ENCODE assay signal across 12 mouse cellular contexts in the genomic region with DNA sequence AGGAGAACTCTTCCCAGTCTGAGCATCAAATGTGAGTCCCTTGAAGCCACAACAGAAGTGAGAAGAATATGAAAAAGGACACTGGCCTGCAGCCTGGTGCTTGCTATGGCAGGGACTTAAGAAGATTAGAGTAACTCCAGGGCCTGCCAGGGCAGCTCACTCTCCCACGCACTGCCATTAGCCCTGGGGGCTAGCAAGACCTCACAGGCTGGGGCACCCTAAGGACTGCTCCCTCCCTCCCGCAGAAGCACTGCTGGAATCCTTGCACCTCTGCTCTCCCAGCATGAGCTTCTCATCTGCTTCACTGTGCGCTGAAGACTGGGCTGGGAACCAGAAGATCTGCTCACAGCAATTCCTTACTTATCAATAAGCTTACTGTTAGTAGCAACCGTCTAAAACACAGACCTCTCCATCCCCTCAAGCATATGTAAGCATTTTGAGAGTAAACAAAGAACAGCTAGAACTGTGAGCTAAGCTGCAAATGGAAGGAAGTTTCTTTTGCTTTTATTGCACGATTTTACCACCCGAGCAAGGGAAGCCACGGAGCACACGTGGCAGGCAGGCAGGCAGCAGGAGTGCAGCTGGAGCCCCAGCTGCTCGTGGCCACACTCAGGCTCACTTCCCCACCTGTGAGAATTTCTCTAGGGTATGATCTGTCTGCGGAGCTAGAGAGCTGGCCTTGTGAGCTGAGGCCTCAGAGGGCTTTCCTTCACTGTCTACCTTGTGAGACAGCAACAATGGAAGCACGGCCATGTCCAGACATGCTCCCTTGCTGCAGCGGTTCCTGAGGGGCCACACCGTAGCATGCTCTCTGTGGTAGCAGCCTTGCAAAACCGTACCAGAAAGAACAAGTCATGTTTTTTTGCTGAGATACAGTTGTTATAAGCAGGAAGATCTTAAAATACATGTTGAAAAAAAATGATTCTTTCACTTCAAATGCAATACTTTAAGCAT.
DNase-seq lines count a peak whose midpoint lies in the region; ATAC-seq and TF ChIP-seq lines count a peak whose summit lies in the region.
"Had no signal": no experiment of that assay in that cellular context is flagged by ENCODE, and none has a peak within 500 bp of the region (broad histone marks: within the 10 kb centered on the region; RNA-seq: fewer than 3 reads in every experiment).

No protein-coding gene starts in this region.

- 67% methylated on average over 14 of the region's 14 CpGs for WGBS in heart, postnatal 0 days
- 65% methylated on average over 14 of the region's 14 CpGs for WGBS in heart, adult 2 months
- WGBS in embryonic facial prominence, embryonic 12.5 days = 54% methylated on average over 14 of the region's 14 CpGs
- 84% methylated on average over 14 of the region's 14 CpGs for WGBS in liver, embryonic 11.5 days

- TF ChIP-seq POLR2A in heart, adult 2 months (IDR thresholded peaks at IDR 0.05; ENCODE audit: insufficient read depth, low read depth, low read length) = no peak

- no peak overlapping the region for H3K4me3 ChIP-seq in heart, postnatal 0 days (ENCODE audit: low read depth, low read length)
- H3K4me3 ChIP-seq in heart, adult 2 months = no peak overlapping the region
- no peak overlapping the region for H3K4me3 ChIP-seq in embryonic facial prominence, embryonic 12.5 days
- H3K4me3 ChIP-seq in liver, embryonic 11.5 days (ENCODE audit: low read depth, low read length) = no peak overlapping the region
- H3K4me3 ChIP-seq: liver, embryonic 15.5 days; neural tube, embryonic 12.5 days had no signal

- no peak overlapping the region for H3K4me2 ChIP-seq in heart, postnatal 0 days (ENCODE audit: low read depth, low read length)
- H3K4me2 ChIP-seq in embryonic facial prominence, embryonic 12.5 days (replicated peaks) = no peak overlapping the region
- no peak overlapping the region for H3K4me2 ChIP-seq in liver, embryonic 11.5 days
- H3K4me2 ChIP-seq: liver, embryonic 15.5 days; neural tube, embryonic 12.5 days had no signal

- no peak overlapping the region for H3K9ac ChIP-seq in heart, postnatal 0 days (replicated peaks; ENCODE audit: low read depth, low read length)
- no peak overlapping the region for H3K9ac ChIP-seq in heart, adult 2 months (ENCODE audit: low read depth, low read length)
- H3K9ac ChIP-seq in embryonic facial prominence, embryonic 12.5 days = no peak overlapping the region
- H3K9ac ChIP-seq in liver, embryonic 11.5 days (ENCODE audit: low read depth, low read length) = no peak overlapping the region
- H3K9ac ChIP-seq: liver, embryonic 15.5 days; neural tube, embryonic 12.5 days had no signal

- H3K27ac ChIP-seq in heart, postnatal 0 days (ENCODE audit: low read depth) = peak overlapping the region; percentile 1; the same call in 1 of the 2 replicates
- no peak overlapping the region for H3K27ac ChIP-seq in heart, adult 2 months
- peak overlapping the region; percentile 57; the same call in 1 of the 2 replicates for H3K27ac ChIP-seq in embryonic facial prominence, embryonic 12.5 days
- no peak overlapping the region for H3K27ac ChIP-seq in liver, embryonic 11.5 days (ENCODE audit: low read depth, low read length)
- H3K27ac ChIP-seq: liver, embryonic 15.5 days; neural tube, embryonic 12.5 days had no signal

- no peak for TF ChIP-seq EP300 in heart, postnatal 0 days (IDR thresholded peaks at IDR 0.05; ENCODE audit: low read depth)
- TF ChIP-seq EP300 in heart, adult 2 months (IDR thresholded peaks at IDR 0.05; ENCODE audit: insufficient read depth, low read depth, low read length) = no peak

- H3K9me3 ChIP-seq in heart, postnatal 0 days (replicated peaks; ENCODE audit: control insufficient read depth, low read length) = no peaks in the 10 kb centered on the region
- H3K9me3 ChIP-seq in embryonic facial prominence, embryonic 12.5 days = no peaks in the 10 kb centered on the region
- no peaks in the 10 kb centered on the region for H3K9me3 ChIP-seq in liver, embryonic 11.5 days (ENCODE audit: control insufficient read depth, low read length)
- H3K9me3 ChIP-seq: liver, embryonic 15.5 days; neural tube, embryonic 12.5 days had no signal

- H3K79me2 ChIP-seq in heart, adult 2 months (replicated peaks; ENCODE audit: control insufficient read depth, insufficient read depth, low read length) = no peaks in the 10 kb centered on the region

- intact Hi-C loops in heart, adult 2 months (cut with DNase I) = no loop called here
- intact Hi-C loops in left cerebral cortex, postnatal 10 days (cut with DNase I) = no loop called here

- no peaks in the 10 kb centered on the region for H3K4me1 ChIP-seq in heart, postnatal 0 days (ENCODE audit: control insufficient read depth, insufficient read depth)
- no peaks in the 10 kb centered on the region for H3K4me1 ChIP-seq in heart, adult 2 months (ENCODE audit: control insufficient read depth, insufficient read depth, low read length)
- H3K4me1 ChIP-seq in embryonic facial prominence, embryonic 12.5 days = peaks cover 8% of the 10 kb centered on the region; the same call in 1 of the 2 replicates
- H3K4me1 ChIP-seq in liver, embryonic 11.5 days (replicated peaks; ENCODE audit: control insufficient read depth, insufficient read depth, low read length) = no peaks in the 10 kb centered on the region
- H3K4me1 ChIP-seq: neural tube, embryonic 12.5 days had no signal

- TF ChIP-seq CTCF in heart, postnatal 0 days (IDR thresholded peaks at IDR 0.05; ENCODE audit: low read depth) = no peak
- TF ChIP-seq CTCF in heart, adult 2 months (IDR thresholded peaks at IDR 0.05) = no peak

- no peaks in the 10 kb centered on the region for H3K27me3 ChIP-seq in heart, postnatal 0 days (ENCODE audit: control insufficient read depth, insufficient read depth, low read length)
- no peaks in the 10 kb centered on the region for H3K27me3 ChIP-seq in heart, adult 2 months (ENCODE audit: control insufficient read depth, insufficient read depth, low read length)
- H3K27me3 ChIP-seq in embryonic facial prominence, embryonic 12.5 days = no peaks in the 10 kb centered on the region
- no peaks in the 10 kb centered on the region for H3K27me3 ChIP-seq in liver, embryonic 11.5 days (replicated peaks; ENCODE audit: control insufficient read depth, insufficient read depth, low read length)
- H3K27me3 ChIP-seq: liver, embryonic 15.5 days; neural tube, embryonic 12.5 days had no signal

- no peak for DNase-seq in heart, postnatal 0 days (ENCODE audit: low spot score)
- no peak for DNase-seq in heart, adult 2 months
- peak; percentile 22 for DNase-seq in telencephalon, adult 2 months (ENCODE audit: low read depth, low spot score)
- no peak for DNase-seq in liver, embryonic 11.5 days (ENCODE audit: low spot score)
- DNase-seq in left cerebral cortex, postnatal 10 days (ENCODE audit: extremely low spot score in 1 of 2, low spot score in 2 of 2) = no peak
- DNase-seq in urinary bladder, postnatal 14 days (ENCODE audit: low spot score) = no peak
- DNase-seq: adrenal gland, postnatal 36 days; kidney, adult 18-20 months had no signal

- no peak for ATAC-seq in heart, postnatal 0 days (ENCODE audit: insufficient read depth, low read depth)
- no peak for ATAC-seq in embryonic facial prominence, embryonic 12.5 days (ENCODE audit: insufficient number of reproducible peaks, insufficient read depth, low FRiP score, low TSS enrichment)
- 0 out of 2 replicates have a peak, but pooled peaks have one; percentile 10 for ATAC-seq in megakaryocyte progenitor cell, adult 5-6 weeks (replicated peaks; ENCODE audit: poor library complexity)
- ATAC-seq in liver, embryonic 11.5 days (replicated peaks; ENCODE audit: low FRiP score) = no peak

- H3K36me3 ChIP-seq in heart, postnatal 0 days (replicated peaks; ENCODE audit: control insufficient read depth, insufficient read depth, low read length) = peaks cover 63% of the 10 kb centered on the region
- H3K36me3 ChIP-seq in heart, adult 2 months (ENCODE audit: control insufficient read depth, insufficient read depth, low read length) = no peaks in the 10 kb centered on the region
- peaks cover 54% of the 10 kb centered on the region for H3K36me3 ChIP-seq in embryonic facial prominence, embryonic 12.5 days
- peaks cover 19% of the 10 kb centered on the region; the same call in 1 of the 2 replicates for H3K36me3 ChIP-seq in liver, embryonic 11.5 days (ENCODE audit: control insufficient read depth, insufficient read depth, low read length)

Comparison
In these comparisons a context has a peak if more than half of its experiments do, and no peak if none do; other contexts are left out.
1. H3K27ac ChIP-seq: peak in heart, postnatal 0 days (single experiment) and embryonic facial prominence, embryonic 12.5 days (single experiment); none in heart, adult 2 months (single experiment) and liver, embryonic 11.5 days (single experiment).